Mouse (Mus musculus) E14TG2a.4 (cell line): ENCODE data around the gene Akr1b10.

Experiments used
- CTCF ChIP-seq: conservative IDR thresholded peaks from 2 replicates; pipeline ENCODE4 v1.5.1; 2014; ENCODE audit warnings: low read length
- POU5F1 ChIP-seq: IDR thresholded peaks from 2 replicates; pipeline ENCODE4 v1.6.1; 2014; ENCODE audit warnings: low read length, borderline replicate concordance

DNA sequence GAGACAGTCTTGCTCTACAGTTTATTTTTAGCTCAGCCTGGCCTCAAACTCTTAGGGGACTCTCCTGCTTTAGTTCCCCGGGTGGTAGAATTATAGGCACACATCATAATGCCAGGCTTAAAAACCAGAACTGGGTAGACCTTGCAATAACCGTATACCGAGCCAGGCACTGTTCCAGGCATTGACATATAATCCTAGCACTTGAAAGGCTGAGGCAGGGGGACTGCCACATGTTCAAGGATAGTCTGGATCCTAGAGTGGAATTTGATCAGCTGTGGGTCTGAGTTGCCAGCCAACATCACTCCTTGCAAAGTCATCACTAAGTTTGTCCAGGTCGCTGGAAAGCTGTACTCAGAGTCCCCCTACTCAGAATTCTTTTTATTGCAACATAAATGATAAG lies 42.0 kb upstream of the Akr1b10 start:
- TF ChIP-seq CTCF (no peak), POU5F1 (no peak)
